Mouse (Mus musculus): ENCODE measurements around the gene Ctbp1.

Ctbp1 gene

DNA sequence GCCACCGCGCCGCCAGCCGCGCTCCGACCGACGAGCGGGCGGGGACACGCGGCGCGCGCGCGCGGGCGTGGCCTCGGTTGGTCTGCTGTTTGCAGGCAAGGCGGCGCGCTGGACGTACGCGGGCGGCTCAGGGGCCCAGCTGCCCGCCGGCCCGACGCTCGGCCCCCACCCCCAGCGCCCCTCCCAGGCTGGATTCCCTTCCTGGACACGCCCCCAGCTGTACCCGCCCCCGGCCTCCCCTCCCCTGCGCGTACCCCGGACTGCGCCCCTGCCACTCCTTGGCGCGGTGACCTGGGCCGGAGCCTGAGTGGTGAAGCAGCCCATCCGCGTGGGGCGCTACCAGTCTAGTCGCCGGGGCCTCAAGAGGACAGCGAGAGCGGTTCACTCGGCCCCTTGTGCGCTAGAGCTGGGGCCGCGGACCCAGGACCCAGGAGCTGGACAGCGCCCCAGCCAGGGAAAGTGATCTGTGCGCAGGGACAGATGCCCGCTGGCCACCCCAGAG, at the start of gene Ctbp1:
Ctbp1 (minus strand) TSS at position 42 of the 502 bp plus-strand sequence.
- peak; percentile 39 for DNase-seq (ENCODE audit: extremely low spot score, low read depth, low spot score)

- DNase-seq (ENCODE audit: extremely low spot score, low read depth, low spot score) = no peak
Observed at GRCm38 (mm10) chr5:33324491-33324890, 49.7 kb upstream of the Ctbp1 start.

GRCm38 (mm10) chr5:33312192-33312591, 37.4 kb upstream of the Ctbp1 start:
- DNase-seq (ENCODE audit: extremely low spot score, low read depth, low spot score) = no peak

DNA sequence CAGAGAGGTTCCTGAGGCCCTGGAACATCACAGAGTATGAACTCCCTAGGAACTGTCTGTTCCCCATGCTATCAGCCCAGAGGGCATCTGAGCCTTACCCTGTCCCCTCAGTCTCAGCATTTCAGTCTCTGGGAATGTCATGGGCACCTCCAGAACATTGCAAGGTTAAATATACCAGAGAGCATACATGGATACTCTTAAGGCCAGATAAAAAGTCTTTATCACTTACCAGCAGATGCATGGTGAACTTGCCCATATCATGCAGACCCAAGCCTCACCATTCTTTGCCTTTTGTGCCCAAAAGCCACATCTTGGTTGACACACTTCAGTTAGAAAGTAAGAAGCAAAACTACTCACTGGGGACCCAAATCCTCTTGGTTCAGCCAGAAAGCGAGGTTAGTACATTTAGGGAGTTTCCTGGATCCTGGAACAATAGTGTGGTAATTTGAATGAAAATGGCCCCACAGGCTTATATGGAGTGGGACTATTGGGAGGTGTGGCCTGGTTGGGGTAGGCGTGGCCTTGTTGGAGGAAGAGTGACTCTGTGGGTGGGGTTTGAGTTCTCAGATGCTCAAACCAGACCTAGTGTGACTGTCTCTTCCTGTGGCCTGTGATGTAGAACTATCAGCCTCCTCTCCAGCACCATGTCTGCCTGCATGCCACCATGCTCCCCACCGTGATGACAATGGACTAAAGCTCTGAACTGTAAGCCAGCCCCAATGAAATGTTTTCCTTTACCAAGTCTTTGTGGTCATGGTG, 36.1 kb upstream of the Ctbp1 start:
- no peak for DNase-seq (ENCODE audit: extremely low spot score, low read depth, low spot score)

- no peak for DNase-seq (ENCODE audit: extremely low spot score, low read depth, low spot score)
Observed at GRCm38 (mm10) chr5:33301801-33302200, 27.0 kb upstream of the Ctbp1 start.

- DNase-seq (ENCODE audit: extremely low spot score, low read depth, low spot score) = no peak
Observed at GRCm38 (mm10) chr5:33297164-33297563, 22.4 kb upstream of the Ctbp1 start.

DNA sequence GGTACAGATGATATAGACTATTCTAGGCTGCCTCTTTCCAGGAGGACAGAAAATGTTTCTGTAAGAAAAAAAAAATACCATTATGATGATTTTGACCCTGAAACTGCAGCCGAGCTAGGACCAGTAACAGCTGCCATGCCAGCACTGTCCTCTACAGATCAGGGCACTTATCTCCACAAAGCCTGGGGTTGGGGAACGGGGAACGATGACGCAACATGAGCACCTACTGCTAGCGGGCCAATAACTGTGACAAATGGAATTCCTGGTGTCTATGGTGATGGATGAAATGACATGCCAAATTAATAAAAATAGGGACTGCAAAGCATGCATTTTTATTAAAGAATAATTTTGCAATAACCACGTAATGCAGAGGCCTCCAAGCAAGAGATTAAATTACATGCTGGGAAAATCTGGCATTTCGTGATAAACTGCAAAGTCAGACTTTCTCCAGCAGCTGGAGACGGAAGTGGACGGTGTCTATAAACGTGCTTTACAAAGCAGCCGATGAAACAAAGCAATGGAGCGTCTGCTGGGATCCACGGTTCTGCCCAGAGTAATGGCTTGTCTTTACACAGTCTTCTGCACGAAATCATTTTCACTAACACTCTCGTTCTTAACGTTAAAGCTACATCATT, 19.1 kb upstream of the Ctbp1 start:
- DNase-seq (ENCODE audit: extremely low spot score, low read depth, low spot score) = no peak

DNA sequence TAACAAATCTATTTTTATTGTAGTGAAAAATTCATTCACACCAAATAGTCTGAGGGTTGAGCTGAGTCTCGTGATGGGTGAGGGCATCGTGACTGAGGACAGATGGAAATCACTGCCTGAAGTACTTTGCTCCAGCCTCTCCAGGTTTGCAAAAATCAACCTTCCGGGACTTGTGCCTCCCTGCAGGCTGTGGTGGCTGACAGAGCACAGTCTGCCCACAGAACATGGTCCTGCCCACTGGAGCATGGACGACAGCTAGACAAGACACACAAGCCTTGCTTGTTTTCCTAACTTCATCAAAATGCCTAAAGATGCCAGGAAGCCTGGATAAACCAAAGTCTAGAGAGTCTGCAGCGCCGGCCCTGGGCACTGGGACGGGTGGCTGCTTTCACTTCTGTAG, 9.2 kb upstream of the Ctbp1 start:
- no peak for DNase-seq (ENCODE audit: extremely low spot score, low read depth, low spot score)

DNA sequence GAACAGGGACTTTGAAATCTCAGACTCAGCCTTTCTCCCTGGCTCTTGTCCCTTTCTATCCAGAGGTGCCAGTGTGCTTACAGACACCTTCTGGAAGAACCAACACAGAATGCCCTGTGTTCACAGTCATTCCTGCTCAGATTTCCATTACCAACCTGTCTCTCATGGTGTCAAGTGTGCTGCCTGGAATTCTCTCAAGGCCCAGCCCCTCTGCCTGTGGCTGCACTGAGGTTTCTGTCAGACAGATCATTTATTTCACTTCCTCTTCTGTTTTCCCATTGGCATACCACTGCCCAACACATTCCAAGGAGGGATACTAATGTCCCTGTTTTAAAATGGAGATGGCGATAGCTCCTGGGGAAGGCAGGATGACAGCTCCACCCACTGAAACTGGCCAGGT, 6.6 kb upstream of the Ctbp1 start:
- no peak for DNase-seq (ENCODE audit: extremely low spot score, low read depth, low spot score)

- DNase-seq (ENCODE audit: extremely low spot score, low read depth, low spot score) = no peak
Observed at GRCm38 (mm10) chr5:33278950-33279349, 4.2 kb upstream of the Ctbp1 start.

- DNase-seq (ENCODE audit: extremely low spot score, low read depth, low spot score) = no peak
Observed at GRCm38 (mm10) chr5:33277286-33277685, 2.5 kb upstream of the Ctbp1 start.

DNA sequence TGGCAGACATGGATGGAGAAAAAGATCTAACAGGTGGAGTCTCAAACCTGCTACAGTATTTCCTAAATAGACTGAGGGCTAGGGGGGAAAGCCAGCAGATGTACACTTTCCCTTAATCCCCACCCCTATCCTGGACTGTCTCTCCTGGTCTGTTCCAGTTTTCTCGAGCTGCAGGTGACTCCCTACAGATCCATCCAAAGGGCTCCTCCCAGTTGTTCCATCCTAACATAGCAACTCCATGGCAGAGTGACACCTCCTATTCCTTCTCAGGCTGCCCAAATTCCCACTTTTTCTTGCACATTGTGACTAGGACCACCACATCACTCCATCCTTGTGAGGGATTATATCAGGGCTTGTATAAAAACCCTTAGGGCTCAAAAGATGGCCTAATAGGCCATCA, 960 bp upstream of the Ctbp1 start:
- DNase-seq (ENCODE audit: extremely low spot score, low read depth, low spot score) = no peak

- peak; percentile 94 for DNase-seq (ENCODE audit: extremely low spot score, low read depth, low spot score)
Observed at GRCm38 (mm10) chr5:33274085-33274952, 475 bp downstream of the Ctbp1 start.

DNA sequence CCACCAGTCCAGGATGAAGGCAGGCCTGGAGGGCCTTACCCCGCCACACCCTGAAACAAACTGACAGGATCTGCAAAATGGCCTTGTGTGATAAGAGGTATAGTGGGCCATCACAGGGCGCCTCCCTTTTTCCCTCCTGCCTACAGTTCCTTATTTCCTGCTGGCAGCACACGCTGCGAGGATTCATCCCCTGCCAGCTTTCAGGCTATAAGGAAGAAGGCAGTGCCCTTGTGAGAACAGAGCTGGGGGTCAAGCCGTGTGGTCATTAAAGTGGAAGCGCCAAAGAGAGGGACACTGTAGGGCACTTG, 1.1 kb downstream of the Ctbp1 start:
- DNase-seq (ENCODE audit: extremely low spot score, low read depth, low spot score) = no peak

DNA sequence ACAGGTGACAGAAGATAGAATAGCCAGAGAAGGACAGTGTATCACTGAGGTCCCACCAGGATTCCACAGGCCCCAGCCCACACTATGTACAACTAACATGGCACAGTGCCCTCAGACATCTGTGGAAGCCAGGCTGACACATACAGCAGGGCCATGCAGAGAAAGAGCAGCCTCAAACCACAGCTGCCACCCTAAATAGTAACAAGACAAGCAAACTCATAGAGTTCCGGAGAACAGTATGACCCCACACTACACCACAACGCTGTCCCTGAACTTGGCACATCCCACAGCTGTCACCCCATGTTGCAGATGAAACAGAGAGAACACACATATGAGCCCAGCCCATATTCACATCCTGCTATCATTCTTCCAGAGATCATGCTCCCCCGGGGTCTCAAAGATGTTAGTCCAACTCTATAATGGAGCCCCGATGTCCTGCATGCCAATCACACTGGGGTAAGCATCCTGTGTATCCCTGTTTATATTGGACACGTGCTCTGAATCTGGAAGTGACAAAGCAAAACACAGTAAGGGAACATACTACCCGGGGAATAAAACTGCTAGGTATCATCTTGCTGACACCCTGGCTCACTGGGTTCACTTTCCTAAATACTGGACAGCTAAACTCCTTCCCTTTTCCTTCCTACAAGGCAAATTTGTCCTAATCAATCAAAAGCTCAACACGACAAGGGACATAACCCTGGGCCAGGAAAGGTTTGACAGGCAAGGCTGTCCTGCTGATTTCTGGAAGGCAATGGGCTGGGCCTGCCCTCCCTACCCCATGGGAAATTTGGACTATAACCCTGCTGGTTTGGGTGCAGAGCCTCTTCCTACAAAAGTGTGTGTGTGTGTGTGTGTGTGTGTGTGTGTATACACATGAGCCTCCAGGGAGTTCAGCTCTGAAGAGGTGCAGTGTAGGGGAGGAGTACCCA, 1.7 kb downstream of the Ctbp1 start:
- DNase-seq (ENCODE audit: extremely low spot score, low read depth, low spot score) = no peak

- no peak for DNase-seq (ENCODE audit: extremely low spot score, low read depth, low spot score)
Observed at GRCm38 (mm10) chr5:33272146-33272545, 2.6 kb downstream of the Ctbp1 start.

DNA sequence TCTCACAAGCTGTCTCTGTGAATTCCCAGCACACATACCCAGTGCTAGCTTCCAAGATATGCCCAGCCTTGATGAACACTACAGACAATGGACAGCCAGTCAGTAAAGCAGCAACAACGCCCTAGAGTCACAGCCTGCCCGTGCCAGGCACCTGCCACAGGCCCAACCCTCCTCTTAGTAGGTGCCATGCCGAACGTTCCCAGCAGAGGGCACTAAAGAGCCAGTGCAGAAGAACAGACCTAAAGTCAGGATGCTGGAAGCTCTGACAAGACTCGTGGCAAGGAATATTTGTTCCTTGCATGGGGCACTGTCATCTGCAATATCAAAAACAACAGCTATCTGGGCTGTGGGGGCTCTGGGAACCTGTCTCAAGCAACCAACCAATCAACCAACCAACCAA, 4.2 kb downstream of the Ctbp1 start:
- DNase-seq (ENCODE audit: extremely low spot score, low read depth, low spot score) = peak; percentile 58

DNA sequence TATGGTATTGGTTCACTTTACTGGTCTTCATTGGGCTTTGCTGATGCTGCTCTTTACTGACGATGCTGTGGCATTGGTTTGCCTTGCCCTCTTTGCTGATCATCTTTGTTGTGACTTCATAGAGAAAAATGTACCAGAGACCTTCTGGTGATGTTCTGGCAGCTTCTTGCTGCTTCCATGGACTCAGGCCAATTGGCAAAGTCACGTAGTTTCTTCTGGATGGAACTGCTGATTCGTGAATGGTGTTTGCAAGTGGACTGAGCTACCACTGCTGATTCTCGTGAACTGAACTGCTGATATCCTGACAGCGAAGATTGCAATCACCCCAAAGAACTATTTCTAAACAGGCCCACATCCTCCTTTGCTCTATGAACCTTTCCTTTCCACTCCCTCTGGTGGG, 20.4 kb downstream of the Ctbp1 start:
- no peak for DNase-seq (ENCODE audit: extremely low spot score, low read depth, low spot score)

DNA sequence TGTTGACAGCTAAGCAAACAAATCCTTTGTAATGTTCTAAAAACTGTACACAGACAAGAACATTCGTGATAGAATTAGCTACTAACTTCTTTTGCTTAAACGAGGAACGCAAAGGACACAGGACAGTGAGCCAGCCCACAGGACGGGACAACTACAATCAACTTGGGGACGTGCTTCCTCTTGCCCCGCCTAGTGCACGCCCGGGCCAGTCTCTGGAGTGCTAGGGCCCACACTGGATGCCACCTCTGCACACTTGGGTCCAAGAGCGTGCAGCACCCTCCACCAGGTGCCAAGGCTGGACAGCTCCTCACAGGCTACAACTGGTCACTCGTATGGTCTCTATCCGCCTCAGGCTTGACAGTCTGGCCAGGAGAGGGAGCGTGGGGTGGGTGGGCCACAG, 26.6 kb downstream of the Ctbp1 start:
- DNase-seq (ENCODE audit: extremely low spot score, low read depth, low spot score) = no peak

DNA sequence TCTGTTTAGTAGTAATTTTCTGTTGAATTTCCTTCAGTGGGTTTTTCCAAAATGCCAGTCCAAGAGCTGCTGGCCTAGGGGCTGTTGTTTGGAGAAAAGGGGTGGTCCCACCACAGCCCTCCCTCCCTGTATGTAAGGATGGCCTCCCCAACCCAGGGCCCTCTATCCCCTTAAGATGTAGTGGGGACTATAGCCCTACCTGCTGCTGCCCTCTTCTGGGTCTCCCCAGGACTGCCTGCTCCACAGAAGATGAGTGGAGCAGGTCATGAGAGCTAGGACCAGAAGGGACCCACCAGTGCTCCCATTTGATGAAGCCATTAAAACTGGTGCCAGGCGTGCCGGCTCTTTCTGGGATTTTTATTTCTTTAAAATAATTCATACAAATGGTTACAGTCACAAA, 27.4 kb downstream of the Ctbp1 start:
- no peak for DNase-seq (ENCODE audit: extremely low spot score, low read depth, low spot score)

DNA sequence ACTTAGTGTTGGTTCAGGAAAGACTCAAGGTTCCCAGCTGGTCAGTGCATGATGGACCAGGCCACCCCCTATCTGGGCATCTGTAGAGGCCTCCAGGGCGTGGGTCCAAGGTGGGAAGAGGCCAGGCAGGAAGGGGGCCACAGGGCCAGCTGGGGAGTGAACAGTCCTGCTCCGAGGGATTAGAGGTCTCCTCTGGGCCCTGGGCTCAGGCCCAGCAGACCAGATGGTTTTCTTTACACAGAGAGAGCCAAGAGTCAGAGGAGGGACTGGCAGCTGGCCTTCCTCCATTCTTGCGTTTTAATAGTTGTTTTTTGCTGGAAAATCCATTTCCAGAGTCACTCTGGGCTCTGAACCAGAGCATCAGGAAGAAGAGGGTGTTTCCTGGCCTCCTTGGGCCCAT, 29.1 kb downstream of the Ctbp1 start:
- no peak for DNase-seq (ENCODE audit: extremely low spot score, low read depth, low spot score)
